Mouse (Mus musculus) liver, adult 2 months (tissue): ENCODE measurements around the gene Gm42906. TPM values are rescaled to one million over a fixed set of nuclear protein-coding genes. Genes with fewer than 3 reads are reported as not detected.

Source experiments
- DNase-seq: peaks from one replicate; pipeline ENCODE4 v3.0.0-alpha.2; 2011; ENCODE audit warnings: low read depth, low spot score; ENCODE audit errors: extremely low read depth
- H3K27ac ChIP-seq: fragments of 200-500 bp; replicated peaks from 2 replicates; pipeline ENCODE4 v1.5.1; 2012; ENCODE audit warnings: low read depth, mild to moderate bottlenecking, control low read depth, inconsistent platforms, low read length; ENCODE audit not compliant: insufficient read depth
- H3K27me3 ChIP-seq: fragments of 200-500 bp; 2 replicates; pipeline ENCODE4 v1.6.1; 2012; ENCODE audit warnings: mild to moderate bottlenecking, moderate library complexity, low read length, inconsistent platforms; ENCODE audit not compliant: control insufficient read depth, insufficient read depth
- H3K36me3 ChIP-seq: fragments of 200-500 bp; 2 replicates; pipeline ENCODE4 v1.6.1; 2012; ENCODE audit warnings: low read length, inconsistent platforms; ENCODE audit not compliant: control insufficient read depth, insufficient read depth
- H3K4me1 ChIP-seq: fragments of 200-500 bp; 2 replicates; pipeline ENCODE4 v1.6.1; 2011; ENCODE audit warnings: low read length; ENCODE audit not compliant: control insufficient read depth, insufficient read depth
- H3K4me3 ChIP-seq: fragments of 200-500 bp; 2 replicates; pipeline ENCODE4 v1.5.1; 2011; ENCODE audit warnings: low read depth, mild to moderate bottlenecking, control low read depth, low read length, moderate library complexity; ENCODE audit not compliant: insufficient read depth
- H3K79me2 ChIP-seq: fragments of 200-500 bp; 2 replicates; pipeline ENCODE4 v1.6.1; 2012; ENCODE audit warnings: inconsistent platforms, mild to moderate bottlenecking, low read length, moderate library complexity; ENCODE audit not compliant: control insufficient read depth, insufficient read depth
- H3K9ac ChIP-seq: fragments of 200-500 bp; 2 replicates; pipeline ENCODE4 v1.6.1; 2012; ENCODE audit warnings: low read depth, mild to moderate bottlenecking, control low read depth, inconsistent platforms, low read length
- CTCF ChIP-seq: fragments of 200-500 bp; IDR thresholded peaks from 2 replicates; pipeline ENCODE4 v1.5.1; 2011; ENCODE audit warnings: low read depth, low read length, control low read depth
- POLR2A ChIP-seq: fragments of 200-500 bp; IDR thresholded peaks from 2 replicates; pipeline ENCODE4 v1.6.1; 2011; ENCODE audit warnings: low read length, control low read depth; ENCODE audit not compliant: insufficient read depth; ENCODE audit errors: extremely low read depth
- WGBS: fragments of 180-500 bp; shearing (Covaris S2); methylation state at CpG from one replicate; pipeline ENCODE4 v1.1.7; 2018; 5-methylcytosine and 5-hydroxymethylcytosine counted together
- polyA plus RNA-seq: library from polyadenylated mRNA; depleted of rRNA; stranded (reverse); fragments of >200 nt; gene quantifications from 2 replicates; pipeline ENCODE4 v1.2.3, GENCODE M21; 2012
- total RNA-seq: library from RNA; depleted of rRNA; stranded (reverse); fragments of >200 nt; gene quantifications from 2 replicates; pipeline ENCODE4 v1.2.3, GENCODE M21; 2014

Gm42906 gene
- total and polyA plus RNA-seq, 2 experiments = not detected

- Histone ChIP-seq H3K27me3 (no peaks in the 10 kb centered on the region), H3K4me1 (peaks cover 6% of the 10 kb centered on the region; the same call in 1 of the 2 replicates), H3K27ac (peak within 1 kb of the TSS; percentile 92), H3K36me3 (no peaks in the 10 kb centered on the region), H3K79me2 (no peaks in the 10 kb centered on the region), H3K4me3 (peak within 1 kb of the TSS; percentile 82), H3K9ac (peak within 1 kb of the TSS; percentile 96)
- under 1% methylated on average over 49 of the region's 49 CpGs for WGBS
- TF ChIP-seq POLR2A = peak; percentile 58; the same call in 1 of the 2 replicates
- TF ChIP-seq CTCF = no peak
- peak; percentile 90 for DNase-seq
Measured at GRCm38 (mm10) chr5:151233400-151234031, 194.4 kb downstream of the Gm42906 start, which contains the start of gene Stard13. Stard13 (minus strand) TSS chr5:151233836.

- TF ChIP-seq POLR2A (no peak), CTCF (no peak)
- H3K27ac ChIP-seq = peak overlapping the region; percentile 65
- peaks cover 6% of the 10 kb centered on the region; the same call in 1 of the 2 replicates for H3K4me1 ChIP-seq
- H3K27me3 ChIP-seq = no peaks in the 10 kb centered on the region
- peak overlapping the region; percentile 82; the same call in 1 of the 2 replicates for H3K4me3 ChIP-seq
- peak overlapping the region; percentile 58 for H3K9ac ChIP-seq
- 27% methylated on average over 10 of the region's 13 CpGs for WGBS
- H3K79me2 ChIP-seq = no peaks in the 10 kb centered on the region
- peak; percentile 54 for DNase-seq
- no peaks in the 10 kb centered on the region for H3K36me3 ChIP-seq
Measured at GRCm38 (mm10) chr5:151232576-151233299, 195.2 kb downstream of the Gm42906 start.

GRCm38 (mm10) chr5:151231861-151232260, 196.1 kb downstream of the Gm42906 start:
- WGBS = 91% methylated on average over 7 of the region's 7 CpGs
- no peaks in the 10 kb centered on the region for H3K36me3 ChIP-seq
- H3K79me2 ChIP-seq = no peaks in the 10 kb centered on the region
- TF ChIP-seq POLR2A = no peak
- no peak for TF ChIP-seq CTCF
- H3K27ac ChIP-seq = no peak overlapping the region
- DNase-seq = no peak
- peaks cover 6% of the 10 kb centered on the region; the same call in 1 of the 2 replicates for H3K4me1 ChIP-seq
- no peak overlapping the region for H3K9ac ChIP-seq
- no peaks in the 10 kb centered on the region for H3K27me3 ChIP-seq
- no peak overlapping the region for H3K4me3 ChIP-seq

- WGBS = 38% methylated on average over 4 of the region's 4 CpGs
Measured at GRCm38 (mm10) chr5:151231411-151231810, 196.6 kb downstream of the Gm42906 start.

GRCm38 (mm10) chr5:151230427-151230826, 197.5 kb downstream of the Gm42906 start:
- no peak overlapping the region for H3K4me3 ChIP-seq
- no peaks in the 10 kb centered on the region for H3K27me3 ChIP-seq
- H3K27ac ChIP-seq = no peak overlapping the region
- no peaks in the 10 kb centered on the region for H3K79me2 ChIP-seq
- TF ChIP-seq CTCF (no peak), POLR2A (no peak)
- no peak for DNase-seq
- peaks cover 6% of the 10 kb centered on the region; the same call in 1 of the 2 replicates for H3K4me1 ChIP-seq
- 95% methylated on average over 4 of the region's 4 CpGs for WGBS
- no peak overlapping the region for H3K9ac ChIP-seq
- H3K36me3 ChIP-seq = no peaks in the 10 kb centered on the region

More at GRCm38 (mm10) chr5:151231411-151231810, 196.6 kb downstream of the Gm42906 start:
- Histone ChIP-seq H3K9ac (no peak overlapping the region), H3K4me3 (no peak overlapping the region), H3K79me2 (no peaks in the 10 kb centered on the region), H3K27me3 (no peaks in the 10 kb centered on the region), H3K27ac (no peak overlapping the region), H3K36me3 (no peaks in the 10 kb centered on the region), H3K4me1 (peaks cover 6% of the 10 kb centered on the region; the same call in 1 of the 2 replicates)
- peak; percentile 59 for DNase-seq
- TF ChIP-seq CTCF (no peak), POLR2A (no peak)
